In genomic region chr7:44393284-44393683, GRCm38 (mm10) we compare ENCODE assay signal across 17 mouse cellular contexts.
"Had no signal": no experiment of that assay in that cellular context is flagged by ENCODE, and none has a peak within 500 bp of the region (broad histone marks: within the 10 kb centered on the region; RNA-seq: fewer than 3 reads in every experiment).

No protein-coding gene starts in this region.

- DNase-seq: gastrocnemius, postnatal 10 days; gastrocnemius, postnatal 25 days; heart, adult 18-20 months; heart, postnatal 10 days; heart, postnatal 4 days; kidney, adult 18-20 months; kidney, adult 8-10 months; kidney, postnatal 10 days; kidney, postnatal 25 days; kidney, postnatal 4 days; liver; liver, embryonic 13.5 days; liver, postnatal 0 days had no signal

- ATAC-seq: hindbrain, embryonic 16.5 days; inflammation-experienced regulatory T-cells, adult 6 months; intestine, embryonic 15.5 days; intestine, postnatal 0 days; liver, postnatal 0 days had no signal
